Mouse (Mus musculus) forebrain, embryonic 10.5 days (tissue): ENCODE data around the gene Hist1h2ad. TPM values are rescaled to one million over a fixed set of nuclear protein-coding genes. Genes with fewer than 3 reads are reported as not detected.
"Not testable (repeated sequence)": the region's sequence is repeated elsewhere in the genome, so short reads cannot be mapped to it uniquely, and the experiment has no call there.

ENCODE experiments used
- DNase-seq: peaks from one replicate; pipeline ENCODE4 v3.0.0-alpha.2; 2017; ENCODE audit warnings: low spot score; ENCODE audit errors: extremely low spot score
- H3K27ac ChIP-seq: fragments of 300-500 bp; sonication (generic); 2 replicates; pipeline ENCODE4 v1.5.1; 2016; ENCODE audit warnings: mild to moderate bottlenecking
- H3K27me3 ChIP-seq: fragments of 300-500 bp; sonication (generic); 2 replicates; pipeline ENCODE4 v1.6.1; 2016; ENCODE audit warnings: mild to moderate bottlenecking; ENCODE audit not compliant: poor library complexity, severe bottlenecking
- H3K36me3 ChIP-seq: fragments of 300-500 bp; sonication (generic); replicated peaks from 2 replicates; pipeline ENCODE4 v1.6.1; 2016; ENCODE audit warnings: mild to moderate bottlenecking, moderate library complexity
- H3K4me1 ChIP-seq: fragments of 300-500 bp; sonication (generic); 2 replicates; pipeline ENCODE4 v1.6.1; 2016
- H3K4me3 ChIP-seq: fragments of 300-500 bp; sonication (generic); 2 replicates; pipeline ENCODE4 v1.5.1; 2016; ENCODE audit warnings: mild to moderate bottlenecking, moderate library complexity
- H3K9me3 ChIP-seq: fragments of 300-500 bp; sonication (generic); 2 replicates; pipeline ENCODE4 v1.6.1; 2016; ENCODE audit warnings: mild to moderate bottlenecking, moderate library complexity
- WGBS: fragments of 180-500 bp; shearing (Covaris S2); methylation state at CpG from one replicate; pipeline ENCODE4 v1.1.7; 2016; 5-methylcytosine and 5-hydroxymethylcytosine counted together
- polyA plus RNA-seq: library from polyadenylated mRNA; unstranded; fragments of >200 nt; fragmentation: Nextera tagmentation; extraction: Ambion mirVana; gene quantifications from 2 replicates; pipeline ENCODE4 v1.2.1, GENCODE M21; 2016

Hist1h2ad gene
- polyA plus RNA-seq, 1 experiment from 2014 or later, result 1.5 TPM

DNA sequence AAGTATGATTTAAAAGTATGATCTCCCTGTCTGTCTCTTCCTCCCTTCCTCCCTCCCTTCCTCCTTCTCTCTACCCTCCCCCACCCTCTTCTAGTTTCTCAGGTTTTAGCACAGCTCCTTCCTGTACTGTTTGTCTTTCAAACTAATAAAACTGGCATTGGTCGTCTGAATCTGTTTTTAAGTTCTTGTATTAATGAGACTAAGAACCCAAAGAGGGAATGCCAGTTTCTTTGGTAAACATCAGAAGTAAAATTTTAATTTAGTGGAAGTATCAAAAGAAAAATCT, 12.7 kb downstream of the Hist1h2ad start:
- no peak for DNase-seq
- Histone ChIP-seq H3K27ac (peak overlapping the region; percentile 94), H3K27me3 (no peaks in the 10 kb centered on the region), H3K9me3 (no peaks in the 10 kb centered on the region), H3K4me1 (peaks cover 44% of the 10 kb centered on the region), H3K4me3 (peak overlapping the region; percentile 55), H3K36me3 (no peaks in the 10 kb centered on the region)
- WGBS, result 7% methylated on average over 1 of the region's 1 CpGs

DNA sequence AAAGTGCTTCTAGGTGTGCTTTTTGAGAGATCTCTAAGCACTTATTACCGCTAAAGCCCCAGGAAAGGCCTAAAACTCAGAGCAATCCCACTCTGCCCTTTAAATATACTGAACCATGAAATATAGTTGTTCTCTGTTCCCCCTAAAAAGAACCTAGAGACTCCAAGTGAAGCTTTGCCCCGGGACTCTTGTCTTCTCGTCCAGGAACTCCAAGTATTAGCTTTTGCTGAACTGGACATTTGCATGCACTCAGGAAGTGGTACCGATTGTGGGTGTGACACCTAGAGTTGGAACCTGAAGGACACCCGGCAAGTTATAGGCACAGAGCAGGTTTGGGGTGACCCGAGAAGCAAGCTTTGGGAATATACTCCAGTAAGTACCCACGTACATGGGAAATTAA, 17.0 kb downstream of the Hist1h2ad start:
- no peak for DNase-seq
- H3K36me3 ChIP-seq, result no peaks in the 10 kb centered on the region
- 94% methylated on average over 7 of the region's 7 CpGs for WGBS
- peaks cover 10% of the 10 kb centered on the region for H3K4me1 ChIP-seq
- no peaks in the 10 kb centered on the region for H3K27me3 ChIP-seq
- no peaks in the 10 kb centered on the region for H3K9me3 ChIP-seq
- no peak overlapping the region for H3K4me3 ChIP-seq
- H3K27ac ChIP-seq, result no peak overlapping the region

DNA sequence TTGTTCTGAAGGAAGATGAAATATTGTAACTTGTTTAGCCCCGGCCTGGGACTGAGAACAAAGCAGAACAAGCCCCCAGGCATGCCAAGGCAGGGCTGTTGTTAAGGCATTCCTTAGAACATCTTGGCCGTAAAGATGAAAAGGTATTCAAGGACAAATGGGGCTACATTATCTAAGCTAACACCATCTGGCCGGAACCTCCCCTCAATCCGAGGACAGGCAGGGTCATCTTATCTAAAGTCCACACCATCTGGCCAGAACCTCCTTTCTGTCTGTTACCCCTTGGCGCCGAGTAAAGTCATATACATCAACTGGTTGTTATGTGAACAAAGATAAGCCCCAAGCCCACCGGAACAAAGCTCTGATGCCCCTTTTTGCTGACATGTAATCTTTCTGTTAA, 17.7 kb downstream of the Hist1h2ad start:
- not testable (repeated sequence) for H3K36me3 ChIP-seq, H3K4me3 ChIP-seq, H3K27ac ChIP-seq, H3K4me1 ChIP-seq, DNase-seq, H3K27me3 ChIP-seq, H3K9me3 ChIP-seq
- WGBS, result 94% methylated on average over 7 of the region's 7 CpGs

DNA sequence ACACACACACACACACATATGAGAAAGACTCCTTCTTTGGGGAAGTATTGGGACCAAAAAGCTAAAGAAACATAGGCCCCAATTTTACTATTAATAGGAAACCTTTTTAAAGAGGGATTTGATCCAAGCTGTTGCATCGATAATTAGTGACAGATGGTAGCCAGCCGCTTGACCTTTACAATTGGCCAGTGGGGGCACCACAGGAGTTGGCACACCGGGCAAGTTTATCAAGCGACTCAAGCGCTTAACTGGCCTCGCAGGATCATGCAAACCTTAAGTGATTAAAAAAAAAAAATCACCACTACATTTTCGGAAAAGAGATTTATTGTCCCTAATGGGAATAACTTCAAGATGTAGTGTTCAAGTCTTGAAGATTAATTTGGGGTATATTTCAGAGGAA, 18.4 kb downstream of the Hist1h2ad start:
- no peaks in the 10 kb centered on the region for H3K36me3 ChIP-seq
- 89% methylated on average over 7 of the region's 7 CpGs for WGBS
- no peak for DNase-seq
- no peaks in the 10 kb centered on the region for H3K27me3 ChIP-seq
- 0 out of 2 replicates have a peak overlapping the region, but pooled peaks have one; percentile 27 for H3K27ac ChIP-seq
- no peaks in the 10 kb centered on the region for H3K4me1 ChIP-seq
- no peaks in the 10 kb centered on the region for H3K9me3 ChIP-seq
- H3K4me3 ChIP-seq, result no peak overlapping the region

DNA sequence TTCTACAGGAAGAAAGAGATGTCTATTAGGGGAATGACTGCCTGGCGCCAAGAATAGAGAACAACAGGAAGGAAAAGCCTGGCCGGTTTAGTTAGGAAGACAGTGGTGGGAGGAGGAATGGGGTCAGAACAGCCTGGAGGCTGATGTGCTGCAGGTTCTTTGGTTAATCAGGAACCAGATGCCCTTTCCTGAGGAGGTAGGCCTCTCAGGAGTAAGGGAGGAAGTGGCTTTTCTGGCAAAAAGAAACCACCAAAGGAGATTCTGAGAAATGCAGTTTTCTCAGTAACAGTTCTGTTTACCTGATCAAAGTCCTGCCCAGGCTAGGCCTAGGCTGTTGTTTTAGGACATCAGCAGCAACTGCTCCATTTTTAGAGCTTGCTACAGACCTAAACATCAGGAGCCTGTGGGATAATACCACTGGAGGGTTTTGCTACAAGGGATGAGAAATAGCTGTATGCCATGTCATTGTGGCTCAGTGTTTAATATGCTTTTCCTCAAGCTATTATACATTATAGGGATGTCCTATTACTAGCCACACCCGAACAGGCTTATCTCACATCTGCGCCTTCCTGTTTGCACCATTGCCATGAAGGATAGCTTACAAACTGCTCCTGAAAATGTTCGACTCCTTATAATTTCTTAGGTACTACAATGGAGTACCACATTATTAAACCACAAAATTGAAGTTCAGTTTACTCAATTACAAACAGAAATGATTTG, 19.0 kb downstream of the Hist1h2ad start:
- peak overlapping the region; percentile 27 for H3K27ac ChIP-seq
- no peaks in the 10 kb centered on the region for H3K27me3 ChIP-seq
- DNase-seq, result no peak
- H3K36me3 ChIP-seq, result no peaks in the 10 kb centered on the region
- no peaks in the 10 kb centered on the region for H3K4me1 ChIP-seq
- H3K9me3 ChIP-seq, result no peaks in the 10 kb centered on the region
- 84% methylated on average over 5 of the region's 5 CpGs for WGBS
- H3K4me3 ChIP-seq, result no peak overlapping the region

DNA sequence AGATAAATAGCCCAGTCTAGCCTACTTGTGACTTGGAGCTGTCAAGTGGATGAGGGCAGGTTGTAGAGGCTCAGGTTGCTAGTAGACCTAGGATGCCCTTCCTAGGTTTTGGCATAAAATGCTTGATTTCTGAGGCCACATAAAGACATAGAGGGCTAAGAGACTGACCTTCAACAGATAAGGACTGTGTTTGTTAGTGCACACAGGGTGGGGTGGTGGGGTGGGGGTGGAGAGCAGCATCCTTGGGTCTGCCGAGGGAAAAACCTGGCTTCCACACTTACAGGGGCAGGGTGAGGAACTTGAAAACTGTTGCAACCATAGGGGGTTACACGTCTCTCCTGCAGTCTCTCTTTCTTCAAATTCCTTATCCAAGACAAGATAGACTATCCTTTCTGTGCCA, 21.0 kb downstream of the Hist1h2ad start:
- H3K27ac ChIP-seq, result no peak overlapping the region
- DNase-seq, result no peak
- no peaks in the 10 kb centered on the region for H3K9me3 ChIP-seq
- WGBS, result 80% methylated on average over 2 of the region's 2 CpGs
- H3K4me3 ChIP-seq, result no peak overlapping the region
- no peaks in the 10 kb centered on the region for H3K4me1 ChIP-seq
- no peaks in the 10 kb centered on the region for H3K27me3 ChIP-seq
- H3K36me3 ChIP-seq, result no peaks in the 10 kb centered on the region

DNA sequence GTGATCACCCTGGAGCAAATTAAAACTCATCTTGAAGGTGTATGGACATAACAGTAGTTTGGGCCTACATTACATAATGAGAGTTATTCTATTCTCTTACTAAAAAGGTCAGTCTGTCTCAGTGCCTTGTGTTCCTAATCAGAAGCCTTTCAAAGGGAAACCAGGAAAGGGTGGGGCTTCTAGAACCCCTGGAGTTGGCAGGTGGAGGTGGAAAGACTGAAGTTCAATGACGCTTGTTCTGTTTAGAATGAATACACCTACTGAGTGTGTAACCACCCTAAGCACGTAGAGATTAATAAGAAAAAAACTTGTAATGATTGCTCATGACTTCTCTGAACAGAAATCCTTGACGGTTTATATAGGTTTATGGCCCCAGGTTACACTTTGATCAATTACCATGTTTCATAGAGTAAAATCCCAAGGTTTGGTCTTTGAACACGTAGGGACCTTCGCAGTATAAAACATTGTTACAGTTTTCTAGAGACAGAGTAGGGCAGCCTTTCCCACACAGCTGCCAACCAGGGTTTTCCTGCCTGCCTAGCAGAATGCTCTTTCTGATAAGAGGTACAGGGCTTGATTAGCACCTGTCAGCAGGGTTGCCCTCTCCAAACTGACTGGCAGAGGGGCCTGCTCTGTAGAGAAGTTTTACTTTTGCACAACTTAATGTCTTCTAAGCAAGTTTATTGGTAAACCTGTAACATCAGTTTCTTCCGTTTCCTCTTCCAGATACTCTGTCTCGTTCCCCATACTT, 21.6 kb downstream of the Hist1h2ad start:
- Histone ChIP-seq H3K9me3 (no peaks in the 10 kb centered on the region), H3K27me3 (no peaks in the 10 kb centered on the region), H3K27ac (no peak overlapping the region), H3K36me3 (no peaks in the 10 kb centered on the region), H3K4me3 (no peak overlapping the region), H3K4me1 (no peaks in the 10 kb centered on the region)
- WGBS, result 84% methylated on average over 7 of the region's 7 CpGs
- no peak for DNase-seq

DNA sequence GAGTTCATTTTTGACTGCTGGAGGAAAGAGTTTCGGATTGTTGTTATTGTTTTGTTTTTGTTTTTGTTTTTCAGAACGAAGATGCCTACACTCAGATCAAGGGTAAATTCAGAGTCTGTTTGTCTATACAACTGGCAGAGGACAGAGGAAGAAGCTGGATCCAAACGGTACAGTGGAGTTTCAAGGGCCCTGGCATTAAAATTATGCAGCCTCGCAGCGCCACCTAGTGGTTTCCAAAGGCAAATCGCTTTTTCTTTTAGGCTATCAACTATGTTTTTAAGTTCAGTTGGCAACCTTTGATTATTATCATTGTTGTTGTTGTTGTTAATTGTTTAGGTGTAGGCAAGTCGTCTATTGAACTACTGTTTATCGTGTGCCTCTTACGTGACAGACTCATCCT, 23.8 kb downstream of the Hist1h2ad start:
- Histone ChIP-seq H3K4me3 (no peak overlapping the region), H3K4me1 (no peaks in the 10 kb centered on the region), H3K27ac (no peak overlapping the region), H3K9me3 (no peaks in the 10 kb centered on the region), H3K27me3 (no peaks in the 10 kb centered on the region), H3K36me3 (0 out of 2 replicates have a peak, but pooled peaks cover 3% of the 10 kb centered on the region)
- 8% methylated on average over 9 of the region's 9 CpGs for WGBS
- DNase-seq, result peak; percentile 71

DNA sequence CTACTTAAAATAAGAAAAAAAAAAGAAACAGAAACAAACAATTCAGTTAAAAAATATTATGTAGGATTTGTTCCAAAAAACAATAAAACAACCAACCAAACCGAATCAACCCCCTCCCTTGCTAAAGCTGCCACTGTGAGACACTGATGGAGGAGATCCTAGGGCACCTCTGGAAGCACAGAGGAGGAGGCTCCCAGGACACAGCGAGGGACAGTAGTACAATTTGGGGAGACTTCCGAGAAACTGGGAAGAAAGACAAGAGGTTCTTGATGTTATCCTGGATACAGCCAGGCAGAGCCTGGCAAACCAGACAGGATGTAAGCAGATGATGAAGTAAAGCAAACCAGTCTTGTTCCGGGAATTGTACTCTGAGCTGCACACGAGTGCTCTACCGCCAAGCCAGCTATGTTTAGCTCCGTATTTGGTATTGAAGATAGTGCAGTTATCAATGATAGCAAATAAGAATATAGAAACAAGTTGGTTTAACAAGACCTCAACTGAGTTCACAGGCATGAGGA, 29.1 kb downstream of the Hist1h2ad start:
- WGBS, result 85% methylated on average over 7 of the region's 7 CpGs

DNA sequence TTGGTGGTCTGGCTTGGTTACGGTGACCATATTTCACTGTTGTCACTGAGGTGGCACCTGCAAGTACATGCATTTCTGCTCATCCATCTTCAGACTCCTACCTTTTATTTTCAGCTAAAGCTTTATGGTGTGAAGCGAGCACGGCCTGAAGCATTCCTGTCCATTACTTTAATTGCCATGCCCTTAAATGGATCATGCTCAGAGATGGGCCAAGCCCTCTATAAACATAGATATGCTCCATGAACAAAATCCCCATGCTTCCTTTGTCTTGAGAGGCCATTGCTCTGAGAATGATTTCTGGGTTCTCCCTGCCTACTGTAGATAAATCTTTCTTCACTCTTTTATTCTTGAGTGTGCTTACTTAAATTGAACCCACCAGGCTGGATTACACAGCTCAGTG, 30.3 kb downstream of the Hist1h2ad start:
- H3K36me3 ChIP-seq, result 0 out of 2 replicates have a peak, but pooled peaks cover 3% of the 10 kb centered on the region
- H3K4me1 ChIP-seq, result no peaks in the 10 kb centered on the region
- no peaks in the 10 kb centered on the region for H3K9me3 ChIP-seq
- no peaks in the 10 kb centered on the region for H3K27me3 ChIP-seq
- no peak overlapping the region for H3K27ac ChIP-seq
- no peak for DNase-seq
- no peak overlapping the region for H3K4me3 ChIP-seq
- WGBS, result 90% methylated on average over 3 of the region's 3 CpGs

More for the DNA sequence above, 29.1 kb downstream of the Hist1h2ad start:
- H3K4me3 ChIP-seq, result no peak overlapping the region
- H3K9me3 ChIP-seq, result no peaks in the 10 kb centered on the region
- 0 out of 2 replicates have a peak, but pooled peaks cover 3% of the 10 kb centered on the region for H3K36me3 ChIP-seq
- H3K4me1 ChIP-seq, result no peaks in the 10 kb centered on the region
- H3K27me3 ChIP-seq, result no peaks in the 10 kb centered on the region
- DNase-seq, result no peak
- H3K27ac ChIP-seq, result no peak overlapping the region

DNA sequence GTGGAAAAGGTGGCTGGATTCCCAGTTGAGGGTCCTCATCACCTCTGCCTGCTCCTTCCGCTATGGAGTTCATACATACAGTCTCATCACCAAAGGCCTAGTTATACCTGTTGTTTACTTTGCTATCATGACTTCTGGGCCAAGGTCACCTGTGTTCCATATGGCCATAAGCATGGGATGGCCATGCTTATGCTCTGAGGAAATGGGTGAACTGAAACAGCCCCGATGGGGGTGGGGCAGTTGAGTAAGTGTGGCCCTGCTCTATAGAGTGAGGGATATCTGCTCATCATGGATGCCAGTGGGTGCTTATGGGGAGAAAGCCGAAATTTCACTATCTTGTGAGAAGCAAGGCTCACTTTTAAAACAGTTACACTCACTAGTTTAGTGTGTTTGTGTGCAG, 30.9 kb downstream of the Hist1h2ad start:
- 91% methylated on average over 3 of the region's 3 CpGs for WGBS

DNA sequence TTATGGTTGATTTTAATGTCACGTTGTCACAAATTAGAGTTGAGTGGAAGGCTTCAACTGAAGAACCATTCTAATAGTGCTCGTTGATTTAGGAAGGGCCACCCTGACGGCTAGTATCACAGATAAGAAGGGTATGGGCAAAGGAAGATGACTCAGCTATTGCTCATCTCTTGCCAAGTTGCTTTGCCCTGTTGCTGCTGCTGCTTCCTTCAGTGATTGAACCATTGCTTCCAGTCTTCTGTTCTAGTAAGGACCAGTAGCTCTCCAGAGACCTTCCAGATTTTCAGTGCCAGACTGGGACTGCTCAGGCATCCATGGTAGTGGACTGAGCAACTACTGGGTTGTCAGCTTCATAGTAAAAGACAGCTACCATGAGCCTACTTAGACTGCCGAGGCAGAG, 35.0 kb downstream of the Hist1h2ad start:
- Histone ChIP-seq H3K36me3 (0 out of 2 replicates have a peak, but pooled peaks cover 3% of the 10 kb centered on the region), H3K4me3 (no peak overlapping the region), H3K27me3 (no peaks in the 10 kb centered on the region), H3K4me1 (no peaks in the 10 kb centered on the region), H3K27ac (no peak overlapping the region), H3K9me3 (no peaks in the 10 kb centered on the region)
- no peak for DNase-seq
- whole genome bisulfite sequencing, result 88% methylated on average over 4 of the region's 4 CpGs

More for the DNA sequence above, 30.9 kb downstream of the Hist1h2ad start:
- Histone ChIP-seq H3K4me1 (no peaks in the 10 kb centered on the region), H3K4me3 (no peak overlapping the region), H3K9me3 (no peaks in the 10 kb centered on the region), H3K36me3 (0 out of 2 replicates have a peak, but pooled peaks cover 3% of the 10 kb centered on the region), H3K27ac (no peak overlapping the region), H3K27me3 (no peaks in the 10 kb centered on the region)
- DNase-seq, result no peak

DNA sequence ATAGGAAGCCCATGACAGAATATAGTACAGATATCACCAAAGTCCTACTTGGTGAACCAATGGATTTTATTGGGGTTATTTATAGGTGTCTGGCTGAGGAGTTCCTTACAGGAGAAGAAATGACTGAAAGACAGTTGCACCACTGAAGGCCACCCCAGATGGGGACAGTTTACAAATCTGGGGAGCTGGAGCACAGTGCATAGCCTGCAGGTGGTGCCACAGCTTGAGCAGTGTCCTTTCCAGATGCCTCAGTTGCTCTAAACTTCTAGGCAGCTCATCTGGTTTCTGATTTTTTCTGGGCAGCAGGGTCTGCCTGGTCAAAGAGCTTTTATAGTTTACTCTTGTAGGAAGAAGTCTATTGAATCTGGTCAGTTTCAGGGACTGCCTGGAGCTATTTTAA, 35.7 kb downstream of the Hist1h2ad start:
- Histone ChIP-seq H3K4me3 (no peak overlapping the region), H3K9me3 (no peaks in the 10 kb centered on the region), H3K36me3 (0 out of 2 replicates have a peak, but pooled peaks cover 3% of the 10 kb centered on the region), H3K27me3 (no peaks in the 10 kb centered on the region), H3K27ac (no peak overlapping the region), H3K4me1 (no peaks in the 10 kb centered on the region)
- DNase-seq, result no peak
